Mouse (Mus musculus): ENCODE measurements around the gene Supt20.

DNA sequence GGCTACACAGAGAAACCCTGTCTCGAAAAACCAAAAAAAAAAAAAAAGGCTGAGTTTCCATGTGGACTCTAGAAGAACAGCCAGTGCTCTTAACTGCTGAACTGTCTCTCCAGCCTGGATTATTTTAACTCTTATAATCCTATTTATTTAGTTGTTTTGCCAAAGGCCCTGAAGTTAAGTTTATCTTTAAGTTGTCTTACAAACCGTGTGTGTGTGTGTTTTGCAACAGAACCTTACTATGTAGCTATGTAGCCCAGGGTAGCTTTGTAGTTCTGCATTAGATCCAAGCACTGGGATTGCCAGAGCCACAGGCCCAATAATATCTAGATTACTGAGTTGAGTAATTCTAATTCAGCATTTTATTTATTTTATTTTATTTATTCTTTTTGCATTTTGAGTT, 32.7 kb downstream of the Supt20 start:
- TF ChIP-seq CTCF (IDR thresholded peaks at IDR 0.05; ENCODE audit: low read depth, low read length), result no peak
- no peak for TF ChIP-seq POLR2A (IDR thresholded peaks at IDR 0.05; ENCODE audit: extremely low read depth, insufficient read depth, low read length)

All from liver, adult 2 months (tissue).